Mouse (Mus musculus) right cerebral cortex, postnatal 25 days (tissue): ENCODE data around the gene Vps13d.
A peak's percentile ranks its signal among the peaks of the same experiment; 100 is the strongest.

Experiments
- DNase-seq: peaks from one replicate; pipeline ENCODE4 v3.0.0; 2022

Gene Vps13d

GRCm38 (mm10) chr4:145071942-145072341 lies 122.9 kb downstream of the Vps13d start:
- DNase-seq = no peak

- DNase-seq = no peak
Observed at GRCm38 (mm10) chr4:145067019-145067680, 127.7 kb downstream of the Vps13d start.

DNA sequence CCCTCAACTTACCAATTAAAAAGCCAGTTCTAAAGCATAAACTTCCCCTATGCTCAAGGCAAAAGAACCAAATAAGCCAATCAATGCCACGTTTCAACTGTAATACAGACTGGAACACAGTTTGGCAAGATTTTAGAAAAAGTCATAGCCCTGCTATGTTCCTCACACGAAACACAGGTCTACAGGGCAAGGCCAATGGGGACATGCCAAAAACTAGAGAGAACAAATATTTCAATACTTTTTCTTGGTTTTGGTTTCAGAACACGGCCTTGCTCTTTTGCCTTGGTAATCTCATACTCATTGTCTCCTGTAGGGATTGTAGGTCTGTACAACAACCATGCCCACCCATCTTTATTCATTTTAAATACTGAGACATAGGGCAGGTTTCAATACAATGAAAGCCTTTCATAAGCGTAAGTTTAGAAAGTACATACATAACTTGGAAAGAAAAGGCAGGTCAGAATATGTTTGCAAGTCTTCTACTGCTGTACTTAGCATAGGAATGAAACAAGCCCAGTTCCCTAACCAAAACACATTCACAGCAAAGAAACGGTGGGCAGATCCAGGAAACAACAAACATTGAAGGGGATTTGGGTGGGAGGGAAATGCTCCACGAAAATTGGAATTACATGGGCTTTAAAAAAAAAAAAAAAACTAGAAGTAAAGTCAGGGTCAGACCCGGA lies 128.3 kb downstream of the Vps13d start:
- DNase-seq = no peak

- no peak for DNase-seq
Observed at GRCm38 (mm10) chr4:145058749-145059442, 135.9 kb downstream of the Vps13d start.

GRCm38 (mm10) chr4:145056346-145056745 lies 138.5 kb downstream of the Vps13d start:
- DNase-seq = no peak

DNA sequence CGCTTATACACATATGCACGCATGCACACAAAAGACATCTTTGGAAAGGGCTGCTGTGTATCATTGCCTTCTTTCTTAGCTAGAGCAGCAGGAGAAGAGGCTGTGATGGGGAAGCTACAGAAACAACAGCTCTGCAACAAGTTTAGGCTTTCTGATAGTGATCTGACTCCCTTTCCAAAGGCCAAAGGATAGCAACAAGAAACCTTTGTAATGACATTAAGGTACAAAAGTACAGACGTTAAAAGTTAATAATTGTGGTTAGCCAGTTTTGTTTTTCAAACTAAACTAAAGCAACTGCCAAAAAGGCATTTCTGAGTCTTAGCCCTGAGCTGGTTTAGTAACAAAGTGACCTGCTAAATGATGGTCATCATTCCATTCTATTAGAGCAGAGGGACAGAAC lies 139.0 kb downstream of the Vps13d start:
- no peak for DNase-seq

DNA sequence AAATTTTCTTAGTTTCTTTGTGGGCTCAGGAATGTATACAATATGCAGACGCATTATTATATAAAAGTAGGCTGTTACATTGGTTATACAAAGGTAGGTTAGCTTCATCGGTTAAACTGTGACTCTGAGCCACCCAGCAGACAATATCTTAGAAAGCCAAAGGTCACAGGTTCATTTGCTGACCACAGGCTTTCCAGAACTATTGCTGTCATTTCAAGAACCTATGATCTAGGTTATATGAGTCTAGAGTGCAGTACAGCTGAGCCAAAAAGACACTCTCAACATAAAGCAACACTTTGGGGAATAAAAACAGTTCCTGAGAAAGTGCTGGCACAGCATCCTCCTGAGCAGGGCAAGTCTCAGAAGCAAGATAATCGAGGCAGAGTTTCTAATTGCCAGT lies 140.4 kb downstream of the Vps13d start:
- DNase-seq = no peak

GRCm38 (mm10) chr4:145052697-145053096 lies 142.1 kb downstream of the Vps13d start:
- DNase-seq = peak; percentile 33

GRCm38 (mm10) chr4:145052282-145052681 lies 142.5 kb downstream of the Vps13d start:
- DNase-seq = no peak

DNA sequence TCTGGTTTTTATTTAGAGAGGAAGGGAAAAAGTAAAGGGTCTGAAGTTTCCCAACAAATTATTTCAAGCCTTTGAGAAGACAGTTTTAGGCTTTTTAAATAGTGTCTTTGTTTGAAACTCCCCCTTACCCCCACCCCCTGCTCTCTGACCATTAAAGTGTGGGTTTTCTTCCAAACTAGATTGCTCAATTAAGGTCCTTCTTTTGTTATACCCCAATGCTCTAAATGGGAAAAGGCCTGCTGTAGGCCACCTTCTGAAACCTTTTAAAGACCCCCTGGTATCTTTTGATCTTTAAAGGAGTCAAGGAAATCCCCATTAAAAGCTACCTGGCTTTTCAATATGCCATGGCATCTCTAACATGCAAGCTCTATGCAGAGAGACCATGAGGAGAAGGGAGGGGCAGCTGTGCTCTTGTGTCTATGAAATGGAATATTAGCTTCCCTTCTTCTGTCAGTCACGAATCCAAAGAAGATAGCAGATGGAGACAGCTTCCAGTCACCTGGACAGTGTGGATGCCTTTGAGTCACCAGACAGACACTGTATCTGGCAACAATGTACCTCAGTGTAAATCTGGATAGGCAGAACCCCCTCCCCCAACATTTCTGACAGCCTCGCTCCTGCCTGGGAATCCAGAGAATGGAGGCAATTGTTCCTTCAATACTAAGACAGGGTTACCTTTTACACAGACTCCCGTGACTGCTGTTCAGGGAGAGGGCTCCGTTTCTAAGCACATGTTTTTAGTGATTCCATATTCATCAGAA lies 143.4 kb downstream of the Vps13d start:
- no peak for DNase-seq

GRCm38 (mm10) chr4:145050518-145051208 lies 144.1 kb downstream of the Vps13d start:
- DNase-seq = no peak

GRCm38 (mm10) chr4:145047964-145048363 lies 146.8 kb downstream of the Vps13d start:
- DNase-seq = no peak

- DNase-seq = no peak
Observed at GRCm38 (mm10) chr4:145046032-145046401, 148.8 kb downstream of the Vps13d start.

- no peak for DNase-seq
Observed at GRCm38 (mm10) chr4:145045312-145046031, 149.3 kb downstream of the Vps13d start.

- no peak for DNase-seq
Observed at GRCm38 (mm10) chr4:145041223-145041870, 153.5 kb downstream of the Vps13d start.

DNA sequence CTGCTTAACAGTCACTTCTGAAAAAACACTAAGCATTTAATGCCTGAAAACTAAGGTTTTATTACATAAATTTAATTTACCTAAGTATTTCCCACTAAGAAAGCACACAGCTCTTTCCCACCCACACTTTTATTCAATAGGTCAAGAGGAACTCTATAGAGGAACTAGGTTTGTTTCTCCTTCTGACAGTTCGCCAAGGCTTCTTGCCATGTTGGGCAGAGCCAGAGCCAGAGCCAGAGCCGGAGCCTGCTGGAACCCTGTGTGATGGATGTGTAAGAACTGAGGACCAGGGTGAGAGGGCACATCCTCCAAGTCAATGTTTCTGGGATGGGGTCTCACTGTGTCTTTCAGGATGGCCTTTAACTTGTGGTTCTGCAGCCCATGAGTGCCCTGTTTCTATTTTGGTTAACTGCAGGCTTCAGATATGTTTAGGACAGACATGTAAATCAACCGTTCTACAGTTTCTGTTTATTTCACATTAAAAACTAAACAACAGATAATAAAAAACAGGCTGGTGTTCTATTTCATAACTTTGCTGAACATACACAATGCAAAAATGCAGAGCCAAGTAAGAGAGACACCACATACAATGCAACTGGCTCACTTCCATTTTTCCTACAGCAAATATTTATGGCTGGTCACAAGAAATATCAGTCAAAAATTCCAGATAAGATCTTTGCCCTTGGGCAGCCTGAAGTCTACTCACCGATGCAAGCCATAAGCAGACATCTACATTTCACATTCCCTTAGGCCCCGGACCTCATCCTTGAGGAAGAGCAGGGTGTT lies 157.0 kb downstream of the Vps13d start:
- no peak for DNase-seq

DNA sequence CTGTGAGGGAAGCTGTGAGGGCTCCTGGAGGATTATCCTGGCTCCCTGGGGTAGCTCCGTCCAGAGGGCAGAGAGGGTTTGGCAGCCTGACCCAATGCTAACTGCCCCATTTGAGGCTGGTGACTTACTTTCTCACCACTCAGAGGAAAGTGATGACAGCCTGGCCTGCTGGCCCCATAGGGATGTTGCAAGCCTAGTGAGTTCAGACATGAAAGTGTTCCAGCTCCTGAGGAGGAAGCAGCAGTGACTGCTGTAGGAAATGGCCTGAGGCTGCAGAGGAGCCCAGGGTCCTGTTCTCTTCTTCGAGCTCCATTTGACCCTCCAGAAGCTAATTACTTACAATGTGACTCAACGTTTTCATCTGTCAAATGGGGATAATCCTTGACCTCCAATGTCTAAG lies 157.8 kb downstream of the Vps13d start:
- DNase-seq = no peak

DNA sequence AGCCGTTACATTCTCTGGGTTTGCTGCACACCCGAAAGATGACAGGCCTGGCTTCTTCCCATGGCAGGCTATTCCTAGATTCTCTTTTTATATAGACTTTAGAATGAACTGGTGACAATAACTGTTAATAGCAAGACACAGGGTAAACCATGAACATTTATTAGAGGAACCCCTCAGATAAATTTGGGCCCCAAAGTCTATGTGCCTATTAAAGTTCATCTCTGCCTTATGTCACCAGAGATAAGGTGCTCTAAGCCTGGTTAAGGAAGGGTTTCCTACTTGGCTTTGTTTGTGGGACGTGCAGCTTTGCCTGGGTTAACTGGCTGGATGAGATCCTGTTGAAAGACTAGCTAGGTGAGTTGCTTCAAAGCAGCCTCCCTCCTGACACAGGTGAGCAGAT lies 159.4 kb downstream of the Vps13d start:
- no peak for DNase-seq

DNA sequence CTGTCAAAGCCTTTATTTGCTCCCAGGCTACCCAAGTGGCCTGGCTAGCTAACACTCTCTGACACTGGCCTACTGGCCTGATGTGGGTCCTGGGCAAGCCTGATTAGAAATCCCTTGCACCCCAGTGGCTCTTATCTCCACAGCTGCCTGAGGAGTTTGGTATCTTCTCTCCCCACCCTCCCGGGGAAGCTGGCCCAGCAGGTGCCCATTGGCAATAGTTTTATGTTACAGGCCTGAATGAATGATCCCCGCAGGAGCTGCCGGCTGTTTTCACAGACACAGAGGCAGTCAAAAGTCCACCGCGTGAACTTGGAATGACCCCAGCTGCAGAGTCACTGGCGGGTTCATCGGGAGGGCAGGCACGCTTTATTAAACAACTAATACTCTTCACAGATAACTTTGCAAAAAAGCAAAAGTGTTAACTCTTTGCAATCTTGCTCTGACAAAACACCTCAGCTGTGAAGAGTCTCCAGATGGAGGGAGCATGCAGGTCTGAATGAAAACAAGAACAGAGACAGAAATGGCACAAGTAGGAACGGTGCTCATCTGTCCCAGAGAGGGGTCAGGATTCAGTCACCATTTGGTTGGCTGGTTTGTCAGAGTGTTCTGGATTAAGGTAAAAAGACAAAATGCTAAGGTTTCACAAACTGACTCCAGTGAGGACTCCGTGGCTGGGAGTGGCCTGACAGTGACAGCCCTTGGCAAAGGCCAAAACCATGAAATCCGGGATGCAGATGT lies 160.1 kb downstream of the Vps13d start:
- DNase-seq = no peak

DNA sequence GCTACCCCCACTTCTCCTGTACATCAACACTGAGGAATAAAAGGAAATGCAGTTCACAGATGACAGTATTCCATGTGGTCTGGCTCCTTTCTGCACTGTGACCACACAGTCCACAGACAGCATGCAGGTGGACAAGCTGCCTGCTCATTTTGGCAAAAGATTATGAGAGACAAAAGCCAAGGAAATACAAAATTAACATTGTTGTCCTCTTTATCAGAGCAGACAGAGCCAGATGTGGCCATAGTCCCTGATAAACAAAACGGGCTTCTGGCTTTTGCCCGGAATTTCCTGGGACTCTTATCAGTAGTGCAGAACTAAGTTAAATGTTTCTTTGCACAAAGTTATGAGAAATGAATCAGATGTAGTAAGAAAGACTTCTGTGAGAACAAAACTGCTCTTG lies 161.4 kb downstream of the Vps13d start:
- no peak for DNase-seq
